Mouse (Mus musculus): ENCODE results near the gene Nlrc4. TPM values are rescaled to one million over a fixed set of nuclear protein-coding genes. Genes with fewer than 3 reads are reported as not detected.

The Nlrc4 gene
- polyA plus RNA-seq, 1 experiment, result 0.62 TPM

- DNase-seq, result no peak
- H3K4me1 ChIP-seq (ENCODE audit: control insufficient read depth, insufficient read depth, low read length), result no peaks in the 10 kb centered on the region
- TF ChIP-seq CTCF (IDR thresholded peaks at IDR 0.05; ENCODE audit: insufficient read depth, low read length) (no peak), POLR2A (IDR thresholded peaks at IDR 0.05; ENCODE audit: borderline replicate concordance, extremely low read depth, low read depth, low read length) (no peak)
- H3K4me3 ChIP-seq (replicated peaks; ENCODE audit: extremely low read depth, low read depth, low read length), result no peak overlapping the region
Measured at GRCm38 (mm10) chr17:74463510-74463909, 4.6 kb upstream of the Nlrc4 start.

- H3K4me3 ChIP-seq (replicated peaks; ENCODE audit: extremely low read depth, low read depth, low read length), result peak overlapping the region; percentile 10
- H3K4me1 ChIP-seq (ENCODE audit: control insufficient read depth, insufficient read depth, low read length), result no peaks in the 10 kb centered on the region
- DNase-seq, result no peak
- WGBS, result 50% methylated on average over 10 of the region's 10 CpGs
- TF ChIP-seq POLR2A (IDR thresholded peaks at IDR 0.05; ENCODE audit: borderline replicate concordance, extremely low read depth, low read depth, low read length), result no peak
- no peak for TF ChIP-seq CTCF (IDR thresholded peaks at IDR 0.05; ENCODE audit: insufficient read depth, low read length)
Measured at GRCm38 (mm10) chr17:74457972-74458677, 817 bp downstream of the Nlrc4 start.

- no peak for TF ChIP-seq CTCF (IDR thresholded peaks at IDR 0.05; ENCODE audit: insufficient read depth, low read length)
- TF ChIP-seq POLR2A (IDR thresholded peaks at IDR 0.05; ENCODE audit: borderline replicate concordance, extremely low read depth, low read depth, low read length), result no peak
Measured at GRCm38 (mm10) chr17:74456825-74457224, 2.1 kb downstream of the Nlrc4 start.

GRCm38 (mm10) chr17:74455426-74455825 is 3.5 kb downstream of the Nlrc4 start:
- WGBS, result 82% methylated on average over 4 of the region's 4 CpGs
- H3K4me1 ChIP-seq (ENCODE audit: control insufficient read depth, insufficient read depth, low read length), result no peaks in the 10 kb centered on the region
- TF ChIP-seq CTCF (IDR thresholded peaks at IDR 0.05; ENCODE audit: insufficient read depth, low read length) (no peak), POLR2A (IDR thresholded peaks at IDR 0.05; ENCODE audit: borderline replicate concordance, extremely low read depth, low read depth, low read length) (no peak)
- H3K4me3 ChIP-seq (replicated peaks; ENCODE audit: extremely low read depth, low read depth, low read length), result no peak overlapping the region
- DNase-seq, result no peak

More at GRCm38 (mm10) chr17:74456825-74457224, 2.1 kb downstream of the Nlrc4 start:
- H3K4me3 ChIP-seq (replicated peaks; ENCODE audit: extremely low read depth, low read depth, low read length), result no peak overlapping the region
- H3K4me1 ChIP-seq (ENCODE audit: control insufficient read depth, insufficient read depth, low read length), result no peaks in the 10 kb centered on the region
- 92% methylated on average over 5 of the region's 5 CpGs for WGBS
- no peak for DNase-seq

GRCm38 (mm10) chr17:74454660-74455059 is 4.3 kb downstream of the Nlrc4 start:
- Histone ChIP-seq H3K4me1 (ENCODE audit: control insufficient read depth, insufficient read depth, low read length) (no peaks in the 10 kb centered on the region), H3K4me3 (replicated peaks; ENCODE audit: extremely low read depth, low read depth, low read length) (no peak overlapping the region)
- no peak for DNase-seq
- 82% methylated on average over 1 of the region's 1 CpGs for WGBS
- no peak for TF ChIP-seq CTCF (IDR thresholded peaks at IDR 0.05; ENCODE audit: insufficient read depth, low read length)
- TF ChIP-seq POLR2A (IDR thresholded peaks at IDR 0.05; ENCODE audit: borderline replicate concordance, extremely low read depth, low read depth, low read length), result no peak

- no peak for DNase-seq
- Histone ChIP-seq H3K4me3 (replicated peaks; ENCODE audit: extremely low read depth, low read depth, low read length) (no peak overlapping the region), H3K4me1 (ENCODE audit: control insufficient read depth, insufficient read depth, low read length) (no peaks in the 10 kb centered on the region)
- WGBS, result 59% methylated on average over 3 of the region's 3 CpGs
- no peak for TF ChIP-seq POLR2A (IDR thresholded peaks at IDR 0.05; ENCODE audit: borderline replicate concordance, extremely low read depth, low read depth, low read length)
- no peak for TF ChIP-seq CTCF (IDR thresholded peaks at IDR 0.05; ENCODE audit: insufficient read depth, low read length)
Measured at GRCm38 (mm10) chr17:74453928-74454327, 5.0 kb downstream of the Nlrc4 start.

GRCm38 (mm10) chr17:74449776-74450175 is 9.2 kb downstream of the Nlrc4 start:
- no peak for TF ChIP-seq CTCF (IDR thresholded peaks at IDR 0.05; ENCODE audit: insufficient read depth, low read length)
- TF ChIP-seq POLR2A (IDR thresholded peaks at IDR 0.05; ENCODE audit: borderline replicate concordance, extremely low read depth, low read depth, low read length), result no peak
- no peak overlapping the region for H3K4me3 ChIP-seq (replicated peaks; ENCODE audit: extremely low read depth, low read depth, low read length)
- 85% methylated on average over 10 of the region's 10 CpGs for WGBS
- no peaks in the 10 kb centered on the region for H3K4me1 ChIP-seq (ENCODE audit: control insufficient read depth, insufficient read depth, low read length)
- no peak for DNase-seq

- Histone ChIP-seq H3K4me3 (replicated peaks; ENCODE audit: extremely low read depth, low read depth, low read length) (no peak overlapping the region), H3K4me1 (ENCODE audit: control insufficient read depth, insufficient read depth, low read length) (no peaks in the 10 kb centered on the region)
- no peak for TF ChIP-seq CTCF (IDR thresholded peaks at IDR 0.05; ENCODE audit: insufficient read depth, low read length)
- no peak for TF ChIP-seq POLR2A (IDR thresholded peaks at IDR 0.05; ENCODE audit: borderline replicate concordance, extremely low read depth, low read depth, low read length)
- WGBS, result 50% methylated on average over 5 of the region's 5 CpGs
- no peak for DNase-seq
Measured at GRCm38 (mm10) chr17:74440486-74440885, 18.5 kb downstream of the Nlrc4 start.

GRCm38 (mm10) chr17:74437762-74438161 is 21.2 kb downstream of the Nlrc4 start:
- Histone ChIP-seq H3K4me1 (ENCODE audit: control insufficient read depth, insufficient read depth, low read length) (no peaks in the 10 kb centered on the region), H3K4me3 (replicated peaks; ENCODE audit: extremely low read depth, low read depth, low read length) (no peak overlapping the region)
- 80% methylated on average over 9 of the region's 9 CpGs for WGBS
- TF ChIP-seq POLR2A (IDR thresholded peaks at IDR 0.05; ENCODE audit: borderline replicate concordance, extremely low read depth, low read depth, low read length) (no peak), CTCF (IDR thresholded peaks at IDR 0.05; ENCODE audit: insufficient read depth, low read length) (no peak)
- DNase-seq, result no peak

GRCm38 (mm10) chr17:74432631-74433030 is 26.3 kb downstream of the Nlrc4 start:
- TF ChIP-seq POLR2A (IDR thresholded peaks at IDR 0.05; ENCODE audit: borderline replicate concordance, extremely low read depth, low read depth, low read length) (no peak), CTCF (IDR thresholded peaks at IDR 0.05; ENCODE audit: insufficient read depth, low read length) (no peak)
- no peak for DNase-seq
- H3K4me3 ChIP-seq (replicated peaks; ENCODE audit: extremely low read depth, low read depth, low read length), result no peak overlapping the region
- no peaks in the 10 kb centered on the region for H3K4me1 ChIP-seq (ENCODE audit: control insufficient read depth, insufficient read depth, low read length)
- 74% methylated on average over 5 of the region's 5 CpGs for WGBS
